Mouse (Mus musculus): ENCODE results near the gene Jmjd1c.

Jmjd1c gene

DNA sequence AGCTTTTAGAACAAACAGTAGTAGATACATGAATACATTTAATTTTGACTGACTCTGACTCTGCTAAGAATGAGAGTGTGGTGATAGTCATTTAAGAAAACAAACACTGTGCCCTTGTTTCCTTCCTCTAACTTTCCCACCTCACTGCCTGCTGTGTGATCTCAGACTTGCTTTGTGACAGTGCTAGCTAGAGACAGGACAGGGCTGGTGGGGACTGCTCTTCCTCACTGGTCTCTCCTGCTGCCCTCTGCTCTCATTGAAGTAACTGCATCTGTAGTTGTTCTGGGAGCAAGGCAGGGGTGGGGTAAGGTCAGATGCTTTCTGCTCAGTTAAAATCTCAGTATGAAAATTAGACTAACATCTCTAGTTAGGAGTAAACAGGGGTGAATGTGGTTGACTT, 93.1 kb downstream of the Jmjd1c start:
- no peak for DNase-seq (ENCODE audit: low read depth, low spot score)

- no peak for DNase-seq (ENCODE audit: low read depth, low spot score)
Observed at GRCm38 (mm10) chr10:67190261-67190660, 94.3 kb downstream of the Jmjd1c start.

- DNase-seq (ENCODE audit: low read depth, low spot score), result no peak
Observed at GRCm38 (mm10) chr10:67192366-67192765, 96.4 kb downstream of the Jmjd1c start.

GRCm38 (mm10) chr10:67193003-67193652, 97.2 kb downstream of the Jmjd1c start:
- no peak for DNase-seq (ENCODE audit: low read depth, low spot score)

GRCm38 (mm10) chr10:67194046-67194445, 98.1 kb downstream of the Jmjd1c start:
- DNase-seq (ENCODE audit: low read depth, low spot score), result no peak

- DNase-seq (ENCODE audit: low read depth, low spot score), result no peak
Observed at GRCm38 (mm10) chr10:67195671-67196070, 99.7 kb downstream of the Jmjd1c start.

DNA sequence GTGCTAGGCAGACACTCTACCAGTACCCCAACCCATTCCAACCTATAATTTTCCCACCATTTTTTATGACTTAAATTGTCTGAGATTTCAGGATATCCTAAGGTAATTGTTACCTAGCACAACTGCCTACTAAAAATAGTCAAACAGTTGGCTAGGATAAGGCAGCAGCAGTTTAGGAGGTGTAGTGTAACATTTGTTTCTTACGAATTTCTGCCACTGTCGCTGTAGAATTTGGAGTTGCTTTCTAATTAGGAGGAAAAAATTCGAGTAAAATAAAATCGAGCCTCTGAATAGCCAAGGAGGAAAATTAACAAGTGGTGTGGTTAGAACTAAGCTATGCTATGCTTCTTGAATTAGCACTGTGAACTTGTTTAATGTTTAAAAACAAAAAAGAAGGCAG, 101.3 kb downstream of the Jmjd1c start:
- DNase-seq (ENCODE audit: low read depth, low spot score), result no peak

DNA sequence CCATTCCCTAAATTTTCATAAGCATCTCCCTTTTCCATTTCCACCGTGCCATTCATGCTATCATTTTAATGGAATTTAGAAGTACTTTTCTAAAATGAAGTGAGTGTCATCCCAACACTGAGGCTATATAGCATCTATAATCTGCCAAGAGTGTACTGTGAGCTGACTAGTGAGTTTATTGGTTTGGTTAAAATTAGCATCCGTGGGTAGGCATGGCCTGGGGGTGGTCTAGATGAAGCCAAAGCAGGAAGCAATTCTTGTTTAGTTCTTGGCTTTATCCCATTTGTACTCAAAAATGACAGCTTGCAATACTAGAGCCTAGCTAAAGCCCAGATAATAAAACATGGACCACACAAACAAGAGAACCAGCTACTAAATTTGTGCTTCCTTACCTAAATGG, 101.9 kb downstream of the Jmjd1c start:
- no peak for DNase-seq (ENCODE audit: low read depth, low spot score)

- DNase-seq (ENCODE audit: low read depth, low spot score), result no peak
Observed at GRCm38 (mm10) chr10:67201769-67202168, 105.8 kb downstream of the Jmjd1c start.

GRCm38 (mm10) chr10:67202470-67202869, 106.5 kb downstream of the Jmjd1c start:
- no peak for DNase-seq (ENCODE audit: low read depth, low spot score)

- DNase-seq (ENCODE audit: low read depth, low spot score), result no peak
Observed at GRCm38 (mm10) chr10:67204652-67205407, 108.9 kb downstream of the Jmjd1c start.

GRCm38 (mm10) chr10:67207931-67208330, 112.0 kb downstream of the Jmjd1c start:
- DNase-seq (ENCODE audit: low read depth, low spot score), result no peak

GRCm38 (mm10) chr10:67209916-67210675, 114.2 kb downstream of the Jmjd1c start:
- no peak for DNase-seq (ENCODE audit: low read depth, low spot score)

- DNase-seq (ENCODE audit: low read depth, low spot score), result no peak
Observed at GRCm38 (mm10) chr10:67212031-67212430, 116.1 kb downstream of the Jmjd1c start.

GRCm38 (mm10) chr10:67213720-67214119, 117.8 kb downstream of the Jmjd1c start:
- no peak for DNase-seq (ENCODE audit: low read depth, low spot score)

DNA sequence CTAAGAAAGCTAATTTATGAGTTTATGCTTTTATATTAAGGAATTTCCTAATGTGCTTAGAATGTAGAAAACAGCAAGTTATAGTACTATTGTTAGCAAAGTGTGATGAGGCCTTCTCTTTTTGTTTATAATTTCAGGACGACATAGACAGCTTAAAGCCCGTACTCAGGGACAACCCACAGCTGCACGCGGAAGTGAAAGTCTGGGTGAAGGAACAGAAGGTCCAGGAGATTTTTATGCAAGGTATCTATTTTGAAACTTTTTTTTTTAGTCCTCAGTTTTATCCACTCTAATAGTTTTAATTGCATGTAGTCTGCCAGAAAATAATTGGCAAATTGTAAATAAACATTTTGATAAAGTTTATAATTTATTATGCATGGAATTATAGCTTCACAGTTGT, 119.2 kb downstream of the Jmjd1c start:
- no peak for DNase-seq (ENCODE audit: low read depth, low spot score)

GRCm38 (mm10) chr10:67216872-67217271, 120.9 kb downstream of the Jmjd1c start:
- no peak for DNase-seq (ENCODE audit: low read depth, low spot score)

- DNase-seq (ENCODE audit: low read depth, low spot score), result no peak
Observed at GRCm38 (mm10) chr10:67218873-67219565, 123.1 kb downstream of the Jmjd1c start.

- DNase-seq (ENCODE audit: low read depth, low spot score), result no peak
Observed at GRCm38 (mm10) chr10:67220251-67220650, 124.3 kb downstream of the Jmjd1c start.

DNA sequence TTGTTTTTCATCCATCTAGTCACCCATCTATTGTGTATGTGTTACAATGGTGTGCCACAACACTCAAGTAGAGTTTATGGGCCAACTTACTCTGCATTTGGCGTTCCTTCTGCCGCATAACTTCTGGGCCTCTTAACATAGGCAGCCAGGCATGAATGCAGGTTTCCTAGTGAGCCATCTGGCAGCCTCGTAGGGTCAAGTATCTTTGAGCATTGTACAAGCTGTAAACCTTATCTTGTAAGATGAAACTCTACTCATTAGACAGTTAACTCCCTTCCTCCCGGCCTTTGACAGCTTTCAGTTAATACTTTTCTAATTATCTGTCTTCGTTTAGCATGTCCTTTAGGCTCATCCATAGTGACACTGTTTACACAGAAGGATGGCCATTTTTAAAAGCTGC, 125.4 kb downstream of the Jmjd1c start:
- no peak for DNase-seq (ENCODE audit: low read depth, low spot score)

GRCm38 (mm10) chr10:67223942-67224341, 128.0 kb downstream of the Jmjd1c start:
- peak; percentile 47 for DNase-seq (ENCODE audit: low read depth, low spot score)

GRCm38 (mm10) chr10:67225528-67225927, 129.6 kb downstream of the Jmjd1c start:
- DNase-seq (ENCODE audit: low read depth, low spot score), result no peak
